Mouse (Mus musculus): ENCODE data around the gene Lrfn1. TPM values are rescaled to one million over a fixed set of nuclear protein-coding genes. Genes with fewer than 3 reads are reported as not detected.

The Lrfn1 gene
- polyA plus RNA-seq, 1 experiment = 39.6 TPM

- Histone ChIP-seq H3K4me1 (ENCODE audit: control insufficient read depth, insufficient read depth, low read length) (0 out of 2 replicates have a peak, but pooled peaks cover 4% of the 10 kb centered on the region), H3K27me3 (ENCODE audit: control insufficient read depth, insufficient read depth, low read length) (no peaks in the 10 kb centered on the region), H3K27ac (ENCODE audit: insufficient read depth, low read length) (no peak overlapping the region), H3K4me3 (replicated peaks; ENCODE audit: insufficient read depth, low read depth, low read length) (no peak overlapping the region)
- no peak for TF ChIP-seq POLR2A (IDR thresholded peaks at IDR 0.05; ENCODE audit: borderline replicate concordance, insufficient read depth, low read length)
- no peak for TF ChIP-seq CTCF (IDR thresholded peaks at IDR 0.05; ENCODE audit: borderline replicate concordance, insufficient read depth, low read depth, low read length)
- 84% methylated on average over 2 of the region's 2 CpGs for WGBS
- no peak for DNase-seq
Measured at GRCm38 (mm10) chr7:28438771-28439170, 13.0 kb upstream of the Lrfn1 start.

- DNase-seq = no peak
- no peaks in the 10 kb centered on the region for H3K4me1 ChIP-seq (ENCODE audit: control insufficient read depth, insufficient read depth, low read length)
- no peaks in the 10 kb centered on the region for H3K27me3 ChIP-seq (ENCODE audit: control insufficient read depth, insufficient read depth, low read length)
- no peak overlapping the region for H3K27ac ChIP-seq (ENCODE audit: insufficient read depth, low read length)
- 49% methylated on average over 2 of the region's 2 CpGs for WGBS
- TF ChIP-seq CTCF (IDR thresholded peaks at IDR 0.05; ENCODE audit: borderline replicate concordance, insufficient read depth, low read depth, low read length) (no peak), POLR2A (IDR thresholded peaks at IDR 0.05; ENCODE audit: borderline replicate concordance, insufficient read depth, low read length) (no peak)
- no peak overlapping the region for H3K4me3 ChIP-seq (replicated peaks; ENCODE audit: insufficient read depth, low read depth, low read length)
Measured at GRCm38 (mm10) chr7:28440739-28441138, 11.0 kb upstream of the Lrfn1 start.

GRCm38 (mm10) chr7:28441776-28442485 lies 9.8 kb upstream of the Lrfn1 start:
- H3K27ac ChIP-seq (ENCODE audit: insufficient read depth, low read length) = no peak overlapping the region
- H3K4me1 ChIP-seq (ENCODE audit: control insufficient read depth, insufficient read depth, low read length) = no peaks in the 10 kb centered on the region
- DNase-seq = no peak
- no peaks in the 10 kb centered on the region for H3K27me3 ChIP-seq (ENCODE audit: control insufficient read depth, insufficient read depth, low read length)
- WGBS = 86% methylated on average over 14 of the region's 14 CpGs
- H3K4me3 ChIP-seq (replicated peaks; ENCODE audit: insufficient read depth, low read depth, low read length) = no peak overlapping the region
- no peak for TF ChIP-seq CTCF (IDR thresholded peaks at IDR 0.05; ENCODE audit: borderline replicate concordance, insufficient read depth, low read depth, low read length)
- no peak for TF ChIP-seq POLR2A (IDR thresholded peaks at IDR 0.05; ENCODE audit: borderline replicate concordance, insufficient read depth, low read length)

- no peak overlapping the region for H3K4me3 ChIP-seq (replicated peaks; ENCODE audit: insufficient read depth, low read depth, low read length)
- H3K27ac ChIP-seq (ENCODE audit: insufficient read depth, low read length) = no peak overlapping the region
- 52% methylated on average over 4 of the region's 4 CpGs for WGBS
- H3K27me3 ChIP-seq (ENCODE audit: control insufficient read depth, insufficient read depth, low read length) = no peaks in the 10 kb centered on the region
- H3K4me1 ChIP-seq (ENCODE audit: control insufficient read depth, insufficient read depth, low read length) = no peaks in the 10 kb centered on the region
- DNase-seq = no peak
- TF ChIP-seq CTCF (IDR thresholded peaks at IDR 0.05; ENCODE audit: borderline replicate concordance, insufficient read depth, low read depth, low read length) = no peak
Measured at GRCm38 (mm10) chr7:28442688-28443087, 9.1 kb upstream of the Lrfn1 start.

GRCm38 (mm10) chr7:28444344-28444974 lies 7.3 kb upstream of the Lrfn1 start:
- H3K27me3 ChIP-seq (ENCODE audit: control insufficient read depth, insufficient read depth, low read length) = no peaks in the 10 kb centered on the region
- no peaks in the 10 kb centered on the region for H3K4me1 ChIP-seq (ENCODE audit: control insufficient read depth, insufficient read depth, low read length)
- DNase-seq = no peak
- H3K4me3 ChIP-seq (replicated peaks; ENCODE audit: insufficient read depth, low read depth, low read length) = no peak overlapping the region
- H3K27ac ChIP-seq (ENCODE audit: insufficient read depth, low read length) = no peak overlapping the region
- 84% methylated on average over 13 of the region's 13 CpGs for WGBS
- TF ChIP-seq CTCF (IDR thresholded peaks at IDR 0.05; ENCODE audit: borderline replicate concordance, insufficient read depth, low read depth, low read length) (no peak), POLR2A (IDR thresholded peaks at IDR 0.05; ENCODE audit: borderline replicate concordance, insufficient read depth, low read length) (no peak)

GRCm38 (mm10) chr7:28446446-28446845 lies 5.3 kb upstream of the Lrfn1 start:
- H3K27me3 ChIP-seq (ENCODE audit: control insufficient read depth, insufficient read depth, low read length) = no peaks in the 10 kb centered on the region
- H3K4me1 ChIP-seq (ENCODE audit: control insufficient read depth, insufficient read depth, low read length) = no peaks in the 10 kb centered on the region; the same call in 1 of the 2 replicates
- WGBS = 9% methylated on average over 12 of the region's 12 CpGs
- peak; percentile 67 to 88 for DNase-seq
- no peak overlapping the region for H3K27ac ChIP-seq (ENCODE audit: insufficient read depth, low read length)
- peak; percentile 82 for TF ChIP-seq CTCF (IDR thresholded peaks at IDR 0.05; ENCODE audit: borderline replicate concordance, insufficient read depth, low read depth, low read length)
- TF ChIP-seq POLR2A (IDR thresholded peaks at IDR 0.05; ENCODE audit: borderline replicate concordance, insufficient read depth, low read length) = no peak
- no peak overlapping the region for H3K4me3 ChIP-seq (replicated peaks; ENCODE audit: insufficient read depth, low read depth, low read length)

GRCm38 (mm10) chr7:28447101-28447830 lies 4.5 kb upstream of the Lrfn1 start:
- Histone ChIP-seq H3K27me3 (ENCODE audit: control insufficient read depth, insufficient read depth, low read length) (no peaks in the 10 kb centered on the region), H3K4me1 (ENCODE audit: control insufficient read depth, insufficient read depth, low read length) (no peaks in the 10 kb centered on the region; the same call in 1 of the 2 replicates), H3K4me3 (replicated peaks; ENCODE audit: insufficient read depth, low read depth, low read length) (no peak overlapping the region), H3K27ac (ENCODE audit: insufficient read depth, low read length) (no peak overlapping the region)
- TF ChIP-seq CTCF (IDR thresholded peaks at IDR 0.05; ENCODE audit: borderline replicate concordance, insufficient read depth, low read depth, low read length) (no peak), POLR2A (IDR thresholded peaks at IDR 0.05; ENCODE audit: borderline replicate concordance, insufficient read depth, low read length) (no peak)
- WGBS = 42% methylated on average over 12 of the region's 12 CpGs
- DNase-seq = no peak
